ENCODE assay signal across 18 mouse cellular contexts in genomic region chr6:144963156-144963555, GRCm38 (mm10).
DNase-seq lines count a peak whose midpoint lies in the region; ATAC-seq and TF ChIP-seq lines count a peak whose summit lies in the region.
"Had no signal": no experiment of that assay in that cellular context is flagged by ENCODE, and none has a peak within 500 bp of the region (broad histone marks: within the 10 kb centered on the region; RNA-seq: fewer than 3 reads in every experiment).

No protein-coding gene starts in this region.

- no peak overlapping the region for H3K4me3 ChIP-seq in left cerebral cortex, adult 2 months
- no peak overlapping the region for H3K4me3 ChIP-seq in ES-E14 (ENCODE audit: insufficient read depth in 1 of 2, low read depth in 1 of 2, low read length in 2 of 2, poor library complexity in 1 of 2, severe bottlenecking in 1 of 2)
- H3K4me3 ChIP-seq: erythroblast, embryonic 14.5 days; heart, embryonic 12.5 days; hindbrain, embryonic 10.5 days; liver, embryonic 13.5 days had no signal

- no peaks in the 10 kb centered on the region for H3K36me3 ChIP-seq in ES-E14 (ENCODE audit: control insufficient read depth, insufficient read depth, low read length, poor library complexity, severe bottlenecking)
- H3K36me3 ChIP-seq: heart, embryonic 12.5 days; hindbrain, embryonic 10.5 days; liver, embryonic 13.5 days had no signal

- no peaks in the 10 kb centered on the region for H3K9me3 ChIP-seq in ES-E14 (ENCODE audit: control insufficient read depth, insufficient read depth, low read depth, low read length)
- H3K9me3 ChIP-seq: heart, embryonic 12.5 days; liver, embryonic 13.5 days had no signal

- H3K9ac ChIP-seq in ES-E14 (ENCODE audit: insufficient read depth, low read depth, low read length, poor library complexity, severe bottlenecking) = no peak overlapping the region
- H3K9ac ChIP-seq: heart, embryonic 12.5 days; liver, embryonic 13.5 days had no signal

- no peak for DNase-seq in left cerebral cortex, adult 2 months (ENCODE audit: extremely low spot score in 1 of 2, low spot score in 2 of 2)
- no peak for DNase-seq in left cerebral cortex, adult 9 months (ENCODE audit: low spot score in 2 of 2)
- DNase-seq in thymus, postnatal 14 days = peak; percentile 14
- no peak for DNase-seq in thymus, postnatal 0 days (ENCODE audit: low spot score)
- peak; percentile 47 for DNase-seq in ES-E14 (ENCODE audit: low read depth, low spot score)
- DNase-seq in heart, postnatal 14 days = no peak
- no peak for DNase-seq in ovary, postnatal 10 days (ENCODE audit: low spot score)
- DNase-seq: cerebellum, adult 9-10 months; embryo, embryonic 11 days; gastrocnemius, postnatal 14 days; kidney, adult 18-20 months; liver, embryonic 13.5 days; retina, postnatal 1 day; spleen, adult 18-20 months had no signal

- in situ Hi-C loops in ES-E14 (cut with MboI; ENCODE audit: low sequenced_read_pairs in 2 of 2, unreplicated experiment in 2 of 2) = no loop called here

- peak; percentile 51 for ATAC-seq in megakaryocyte progenitor cell, adult 5-6 weeks (replicated peaks; ENCODE audit: poor library complexity)

- H3K4me1 ChIP-seq in ES-E14 (ENCODE audit: control insufficient read depth in 2 of 2, insufficient read depth in 2 of 2, low read length in 2 of 2, poor library complexity in 1 of 2) = no peaks in the 10 kb centered on the region
- H3K4me1 ChIP-seq: heart, embryonic 12.5 days; liver, embryonic 13.5 days had no signal

- intact Hi-C loops in left cerebral cortex, adult 2 months (cut with DNase I) = loop anchor here (5.0 to 10.0 kb wide), 4 partner anchors 626 to 1746 kb away; no protein-coding TSS in a partner anchor
- intact Hi-C loops in heart, postnatal 14 days (cut with DNase I) = loop anchor here (5.0 to 10.0 kb wide), 2 partner anchors 1358 to 1591 kb away; no protein-coding TSS in a partner anchor

- peak; percentile 13 for TF ChIP-seq CTCF in left cerebral cortex, adult 2 months (IDR thresholded peaks at IDR 0.05)

- no peak overlapping the region for H3K27ac ChIP-seq in left cerebral cortex, adult 2 months
- no peak overlapping the region for H3K27ac ChIP-seq in ES-E14 (ENCODE audit: insufficient read depth, low read depth, low read length, poor library complexity, severe bottlenecking)
- H3K27ac ChIP-seq: hindbrain, embryonic 10.5 days; liver, embryonic 13.5 days had no signal

TF ChIP-seq in ES-E14, 5 proteins besides CTCF, POLR2A, EP300 and RAD21:
- TF ChIP-seq ZNF384 (IDR thresholded peaks at IDR 0.05; ENCODE audit: low read depth, low read length) (no peak), MAFK (IDR thresholded peaks at IDR 0.05; ENCODE audit: insufficient read depth, low read depth, low read length) (no peak), CHD2 (IDR thresholded peaks at IDR 0.05; ENCODE audit: low read depth, low read length) (no peak), HCFC1 (IDR thresholded peaks at IDR 0.05; ENCODE audit: borderline replicate concordance, insufficient read depth, low read length) (no peak), ZC3H11A (IDR thresholded peaks at IDR 0.05; ENCODE audit: borderline replicate concordance, low read depth, low read length) (peak; percentile 29; the same call in 1 of the 2 replicates)

Comparison
In these comparisons a context has a peak if more than half of its experiments do, and no peak if none do; other contexts are left out.
1. DNase-seq: peak in thymus, postnatal 14 days (single experiment) and ES-E14 (single experiment); none in left cerebral cortex, adult 2 months (0 of 2), left cerebral cortex, adult 9 months (0 of 2), thymus, postnatal 0 days (single experiment), heart, postnatal 14 days (0 of 2) and ovary, postnatal 10 days (single experiment).